Mouse (Mus musculus): ENCODE data around the gene Slc24a4.
"Not testable (repeated sequence)": the region's sequence is repeated elsewhere in the genome, so short reads cannot be mapped to it uniquely, and the experiment has no call there.

The Slc24a4 gene

GRCm38 (mm10) chr12:102164632-102165031 lies 36.1 kb downstream of the Slc24a4 start:
- no peak for DNase-seq (ENCODE audit: extremely low read depth, insufficient read length, low spot score)

GRCm38 (mm10) chr12:102166691-102167261 lies 38.2 kb downstream of the Slc24a4 start:
- DNase-seq (ENCODE audit: extremely low read depth, insufficient read length, low spot score) = no peak

- no peak for DNase-seq (ENCODE audit: extremely low read depth, insufficient read length, low spot score)
These were observed 38.8 kb downstream of the Slc24a4 start for GRCm38 (mm10) chr12:102167302-102167701.

DNA sequence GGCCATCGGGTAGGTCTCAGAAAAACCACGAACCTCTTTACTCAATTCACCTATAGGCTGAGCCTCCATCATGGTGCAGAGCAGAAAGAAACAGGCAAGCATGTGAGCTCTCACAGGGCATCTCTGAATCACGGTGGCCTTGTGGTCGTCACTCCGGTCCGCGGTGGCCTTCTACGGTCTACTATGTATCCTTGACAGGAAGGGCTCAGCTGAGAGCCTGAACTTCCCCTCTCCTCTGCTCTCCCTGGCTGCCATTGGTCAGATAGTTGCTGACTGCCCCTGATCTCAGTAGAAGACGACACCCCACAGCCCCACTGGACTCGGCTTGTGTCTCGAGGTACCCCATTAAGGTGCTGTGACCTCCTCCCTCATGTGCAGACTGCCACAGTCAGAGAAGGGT lies 44.2 kb downstream of the Slc24a4 start:
- DNase-seq (ENCODE audit: extremely low read depth, insufficient read length, low spot score) = no peak

GRCm38 (mm10) chr12:102173345-102173744 lies 44.8 kb downstream of the Slc24a4 start:
- no peak for DNase-seq (ENCODE audit: extremely low read depth, insufficient read length, low spot score)

- no peak for DNase-seq (ENCODE audit: extremely low read depth, insufficient read length, low spot score)
These were observed 52.0 kb downstream of the Slc24a4 start for GRCm38 (mm10) chr12:102180371-102181074.

- no peak for DNase-seq (ENCODE audit: extremely low read depth, insufficient read length, low spot score)
These were observed 53.3 kb downstream of the Slc24a4 start for GRCm38 (mm10) chr12:102181799-102182357.

DNA sequence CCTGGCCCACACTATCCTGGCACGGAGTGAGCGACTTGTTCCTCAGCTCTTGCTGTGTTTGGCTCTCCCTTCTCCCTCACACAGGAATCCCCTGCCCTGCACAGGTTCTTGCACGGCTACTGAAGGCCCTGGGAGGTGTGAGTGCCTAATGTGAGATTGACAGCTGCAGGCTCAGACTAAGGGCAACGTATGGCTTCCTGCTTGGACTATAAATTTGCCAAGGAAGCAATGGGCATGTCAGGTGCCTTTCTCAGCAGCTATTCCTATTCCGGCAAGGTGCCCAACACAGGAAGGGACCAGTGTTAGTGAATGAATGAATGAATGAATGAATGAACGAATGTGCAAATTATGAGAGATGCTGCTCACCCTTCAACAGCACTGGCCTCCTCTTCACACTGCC lies 54.1 kb downstream of the Slc24a4 start:
- no peak for DNase-seq (ENCODE audit: extremely low read depth, insufficient read length, low spot score)

DNA sequence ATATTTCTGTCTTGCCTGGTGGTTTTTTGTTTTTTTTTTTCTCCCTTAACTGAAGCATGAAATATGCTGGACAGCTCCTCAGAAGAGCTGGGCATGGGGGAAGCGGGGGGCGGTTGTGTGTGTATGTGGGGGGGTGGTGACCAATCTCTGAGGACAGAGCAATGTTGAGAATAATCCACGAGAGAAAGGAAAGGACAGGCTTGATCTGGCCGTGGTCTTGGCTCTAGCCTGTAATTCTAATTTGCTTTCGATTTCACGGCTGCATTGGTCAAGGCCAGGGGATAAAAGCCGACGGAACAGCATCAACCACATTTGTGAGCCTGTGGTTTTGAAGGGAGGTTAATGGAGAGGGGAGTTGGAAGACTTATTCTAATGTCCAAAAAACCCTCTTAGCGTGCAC lies 54.7 kb downstream of the Slc24a4 start:
- no peak for DNase-seq (ENCODE audit: extremely low read depth, insufficient read length, low spot score)

- peak; percentile 49 for DNase-seq (ENCODE audit: extremely low read depth, insufficient read length, low spot score)
These were observed 62.3 kb downstream of the Slc24a4 start for GRCm38 (mm10) chr12:102190820-102191219.

GRCm38 (mm10) chr12:102201516-102201915 lies 73.0 kb downstream of the Slc24a4 start:
- DNase-seq (ENCODE audit: extremely low read depth, insufficient read length, low spot score) = no peak

- DNase-seq (ENCODE audit: extremely low read depth, insufficient read length, low spot score) = peak; percentile 10
These were observed 74.4 kb downstream of the Slc24a4 start for GRCm38 (mm10) chr12:102202901-102203300.

DNA sequence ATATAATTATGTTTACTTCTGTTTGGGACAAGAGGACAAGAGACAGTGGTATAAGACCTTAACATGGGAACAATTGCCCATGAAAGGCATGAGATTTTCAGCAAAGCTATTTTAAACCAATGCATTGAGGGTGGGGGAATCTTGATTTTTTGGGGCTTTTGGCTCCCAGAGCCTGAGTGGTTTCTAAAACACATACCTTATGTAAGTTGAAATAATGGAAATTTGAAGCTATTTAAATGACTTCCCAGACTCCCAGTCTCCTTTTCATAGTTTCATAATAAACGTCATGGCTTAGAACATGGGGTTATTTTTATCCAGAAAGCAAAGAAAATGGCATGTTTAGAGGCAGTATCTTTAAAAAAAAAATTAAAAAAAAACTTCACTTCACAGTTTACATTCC lies 77.9 kb downstream of the Slc24a4 start:
- no peak for DNase-seq (ENCODE audit: extremely low read depth, insufficient read length, low spot score)

- no peak for DNase-seq (ENCODE audit: extremely low read depth, insufficient read length, low spot score)
These were observed 78.7 kb downstream of the Slc24a4 start for GRCm38 (mm10) chr12:102207245-102207644.

GRCm38 (mm10) chr12:102210801-102211200 lies 82.3 kb downstream of the Slc24a4 start:
- DNase-seq (ENCODE audit: extremely low read depth, insufficient read length, low spot score) = no peak

DNA sequence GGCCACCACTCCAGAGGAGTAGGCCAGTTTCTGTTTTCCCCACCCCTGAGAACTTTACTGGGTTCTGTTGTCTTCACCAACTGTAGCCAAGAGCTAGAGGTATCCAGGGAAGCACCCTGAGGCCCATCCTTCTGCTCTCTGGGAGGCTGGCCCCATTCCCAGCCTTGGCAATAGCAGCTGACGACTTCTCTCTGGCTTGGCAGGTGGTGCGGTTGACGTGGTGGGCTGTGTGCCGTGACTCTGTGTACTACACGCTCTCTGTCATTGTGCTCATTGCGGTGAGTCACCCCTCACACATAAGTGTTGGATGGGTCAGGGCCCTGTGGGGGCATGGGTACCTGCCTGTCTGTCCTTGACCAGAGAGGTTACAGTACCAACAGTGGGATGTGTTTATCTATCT lies 94.9 kb downstream of the Slc24a4 start:
- peak; percentile 16 for DNase-seq (ENCODE audit: extremely low read depth, insufficient read length, low spot score)

DNA sequence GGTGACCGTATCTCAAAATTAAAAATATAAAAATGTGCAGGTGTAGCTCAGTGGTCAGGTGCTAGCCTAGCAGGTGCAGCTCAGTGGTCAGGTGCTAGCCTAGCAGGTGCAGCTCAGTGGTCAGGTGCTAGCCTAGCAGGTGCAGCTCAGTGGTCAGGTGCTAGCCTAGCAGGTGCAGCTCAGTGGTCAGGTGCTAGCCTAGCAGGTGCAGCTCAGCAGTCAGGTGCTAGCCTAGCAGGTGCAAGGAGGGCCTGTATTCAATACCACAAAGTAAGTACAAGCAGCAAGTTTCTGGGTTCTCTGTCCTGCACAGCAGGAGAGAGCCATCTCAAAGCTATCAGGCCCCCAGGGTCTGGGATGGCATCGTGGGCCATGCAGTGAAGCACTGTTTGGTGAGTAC lies 95.6 kb downstream of the Slc24a4 start:
- DNase-seq (ENCODE audit: extremely low read depth, insufficient read length, low spot score) = not testable (repeated sequence)

- DNase-seq (ENCODE audit: extremely low read depth, insufficient read length, low spot score) = no peak
These were observed 96.6 kb downstream of the Slc24a4 start for GRCm38 (mm10) chr12:102225165-102225564.

DNA sequence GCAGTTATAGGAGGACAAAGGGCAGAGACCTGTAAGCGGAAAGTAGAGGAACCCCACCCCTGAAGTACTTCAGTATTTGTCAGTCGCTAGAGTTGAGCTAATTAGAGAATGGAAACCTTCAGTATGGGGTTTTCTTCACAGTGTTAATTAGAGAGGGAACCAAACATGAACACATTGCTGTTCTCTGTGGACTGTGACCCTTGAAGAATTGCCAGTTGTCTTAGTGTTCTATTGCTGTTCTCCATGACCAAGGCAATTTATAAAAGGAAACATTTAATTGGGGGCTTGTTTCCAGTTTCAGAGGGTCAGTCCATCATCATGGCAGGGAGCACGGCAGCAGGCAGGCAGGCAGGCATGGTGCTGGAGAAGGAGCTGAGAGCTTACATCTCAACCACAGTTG lies 107.0 kb downstream of the Slc24a4 start:
- no peak for DNase-seq (ENCODE audit: extremely low read depth, insufficient read length, low spot score)

- DNase-seq (ENCODE audit: extremely low read depth, insufficient read length, low spot score) = no peak
These were observed 107.8 kb downstream of the Slc24a4 start for GRCm38 (mm10) chr12:102236317-102236716.

DNA sequence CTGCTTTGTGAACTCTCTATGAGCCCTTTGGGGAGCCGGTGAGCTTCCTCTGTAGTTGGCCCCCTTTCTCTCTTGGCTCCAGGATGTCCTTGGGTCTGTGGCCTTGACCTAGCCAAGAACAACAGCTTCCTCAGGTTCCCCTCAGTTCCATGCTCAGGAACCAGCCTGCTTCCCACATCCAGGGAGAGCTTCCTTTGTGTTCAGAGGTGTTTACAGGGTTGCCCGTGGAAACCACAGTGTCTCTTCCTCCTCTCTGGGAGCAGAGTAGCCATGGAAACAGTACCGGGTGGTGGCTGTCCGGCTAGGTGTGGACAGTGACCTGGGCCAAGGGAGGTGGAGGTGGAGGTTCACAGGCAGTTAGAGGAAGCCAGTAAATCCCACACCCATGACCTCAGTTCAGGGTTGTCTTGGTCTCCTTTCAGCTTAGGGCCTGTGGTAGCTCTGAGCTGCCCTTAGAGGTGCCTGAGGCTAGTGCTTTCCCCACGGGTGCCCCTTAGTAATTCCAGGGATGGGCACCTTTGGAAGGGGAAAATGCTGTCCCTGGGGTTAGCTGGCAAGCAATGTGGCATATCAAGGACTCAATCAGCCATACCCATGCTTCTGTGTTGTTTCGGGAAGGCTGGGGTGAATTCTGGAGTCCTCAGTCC lies 113.7 kb downstream of the Slc24a4 start:
- DNase-seq (ENCODE audit: extremely low read depth, insufficient read length, low spot score) = no peak

- DNase-seq (ENCODE audit: extremely low read depth, insufficient read length, low spot score) = no peak
These were observed 115.4 kb downstream of the Slc24a4 start for GRCm38 (mm10) chr12:102243915-102244314.
